7 mouse cellular contexts compared by ENCODE assay signal in the genomic region with DNA sequence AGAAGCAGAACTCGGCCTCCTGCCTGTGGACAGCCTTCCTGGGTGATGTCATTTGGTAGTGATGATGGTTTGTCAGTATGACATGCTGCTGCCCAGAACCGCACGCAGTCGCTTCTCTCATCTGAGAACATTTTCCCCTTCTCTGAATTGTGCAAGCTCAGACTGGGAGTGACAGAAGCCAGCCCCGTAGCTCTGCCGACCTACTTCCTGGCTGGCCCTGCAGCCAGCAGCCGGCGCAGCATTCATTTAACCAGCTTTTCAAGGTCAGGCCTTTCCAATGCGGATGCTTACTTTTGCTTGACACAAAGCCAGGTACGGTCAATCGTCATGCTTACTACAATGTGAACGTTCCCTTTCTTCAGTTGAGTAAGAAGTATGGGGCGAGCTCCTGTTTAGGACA.
DNase-seq lines count a peak whose midpoint lies in the region; ATAC-seq and TF ChIP-seq lines count a peak whose summit lies in the region.

No protein-coding gene starts in this region.

- H3K9ac ChIP-seq in midbrain, embryonic 11.5 days (ENCODE audit: low read length), result no peak overlapping the region
- no peak overlapping the region for H3K9ac ChIP-seq in midbrain, embryonic 15.5 days
- H3K9ac ChIP-seq in intestine, embryonic 16.5 days (ENCODE audit: low read depth, low read length), result no peak overlapping the region
- H3K9ac ChIP-seq in stomach, embryonic 16.5 days (ENCODE audit: low read length), result peak overlapping the region; percentile 2; the same call in 1 of the 2 replicates
- H3K9ac ChIP-seq in hindbrain, embryonic 12.5 days, result no peak overlapping the region

- WGBS in midbrain, embryonic 11.5 days, result 86% methylated on average over 13 of the region's 13 CpGs
- 68% methylated on average over 13 of the region's 13 CpGs for WGBS in midbrain, embryonic 15.5 days
- WGBS in intestine, embryonic 16.5 days, result 42% methylated on average over 13 of the region's 13 CpGs
- 24% methylated on average over 13 of the region's 13 CpGs for WGBS in stomach, embryonic 16.5 days
- WGBS in hindbrain, embryonic 12.5 days, result 75% methylated on average over 13 of the region's 13 CpGs

- intact Hi-C loops in gastrocnemius, adult 2 months (cut with DNase I), result no loop called here

- no peaks in the 10 kb centered on the region for H3K27me3 ChIP-seq in midbrain, embryonic 11.5 days (ENCODE audit: control insufficient read depth, insufficient read depth, low read length)
- no peaks in the 10 kb centered on the region; the same call in 1 of the 2 replicates for H3K27me3 ChIP-seq in midbrain, embryonic 15.5 days (replicated peaks)
- no peaks in the 10 kb centered on the region for H3K27me3 ChIP-seq in intestine, embryonic 16.5 days (replicated peaks; ENCODE audit: control insufficient read depth, insufficient read depth, low read length)
- no peaks in the 10 kb centered on the region for H3K27me3 ChIP-seq in stomach, embryonic 16.5 days (ENCODE audit: control insufficient read depth, insufficient read depth, low read length)
- H3K27me3 ChIP-seq in hindbrain, embryonic 12.5 days, result no peaks in the 10 kb centered on the region

- H3K9me3 ChIP-seq in midbrain, embryonic 11.5 days (ENCODE audit: control insufficient read depth, low read length), result no peaks in the 10 kb centered on the region
- no peaks in the 10 kb centered on the region for H3K9me3 ChIP-seq in midbrain, embryonic 15.5 days
- no peaks in the 10 kb centered on the region for H3K9me3 ChIP-seq in intestine, embryonic 16.5 days (ENCODE audit: control insufficient read depth, low read length)
- H3K9me3 ChIP-seq in stomach, embryonic 16.5 days (replicated peaks; ENCODE audit: control insufficient read depth, low read length), result no peaks in the 10 kb centered on the region
- no peaks in the 10 kb centered on the region for H3K9me3 ChIP-seq in hindbrain, embryonic 12.5 days (replicated peaks)

- H3K4me3 ChIP-seq in midbrain, embryonic 11.5 days (ENCODE audit: low read depth, low read length), result no peak overlapping the region
- no peak overlapping the region for H3K4me3 ChIP-seq in midbrain, embryonic 15.5 days
- H3K4me3 ChIP-seq in gastrocnemius, adult 2 months, result peak overlapping the region; percentile 42
- no peak overlapping the region for H3K4me3 ChIP-seq in intestine, embryonic 16.5 days (ENCODE audit: low read length)
- no peak overlapping the region for H3K4me3 ChIP-seq in stomach, embryonic 16.5 days (replicated peaks; ENCODE audit: low read length)
- no peak overlapping the region for H3K4me3 ChIP-seq in hindbrain, embryonic 12.5 days

- TF ChIP-seq CTCF in gastrocnemius, adult 2 months (IDR thresholded peaks at IDR 0.05), result peak; percentile 3; the same call in 1 of the 2 replicates

- no peak overlapping the region for H3K4me2 ChIP-seq in midbrain, embryonic 11.5 days
- H3K4me2 ChIP-seq in midbrain, embryonic 15.5 days, result no peak overlapping the region
- no peak overlapping the region for H3K4me2 ChIP-seq in intestine, embryonic 16.5 days (ENCODE audit: low read depth, low read length)
- H3K4me2 ChIP-seq in stomach, embryonic 16.5 days (ENCODE audit: low read depth, low read length), result peak overlapping the region; percentile 22; the same call in 1 of the 2 replicates
- H3K4me2 ChIP-seq in hindbrain, embryonic 12.5 days (replicated peaks), result no peak overlapping the region

- ATAC-seq in midbrain, embryonic 11.5 days (ENCODE audit: low FRiP score), result no peak
- no peak for ATAC-seq in midbrain, embryonic 15.5 days (replicated peaks)
- 0 out of 2 replicates have a peak, but pooled peaks have one; percentile 50 for ATAC-seq in intestine, embryonic 16.5 days
- ATAC-seq in stomach, embryonic 16.5 days (ENCODE audit: insufficient read depth, low FRiP score), result peak; percentile 60; the same call in 1 of the 2 replicates
- ATAC-seq in hindbrain, embryonic 12.5 days (ENCODE audit: low FRiP score), result no peak

- peak; percentile 78 for DNase-seq in midbrain, embryonic 11.5 days (ENCODE audit: low spot score, missing footprints)
- DNase-seq in gastrocnemius, adult 2 months, result peak; percentile 62
- no peak for DNase-seq in thymus, postnatal 14 days

- no peaks in the 10 kb centered on the region for H3K4me1 ChIP-seq in midbrain, embryonic 11.5 days (ENCODE audit: control insufficient read depth, insufficient read depth, low read length)
- peaks cover 9% of the 10 kb centered on the region; the same call in 1 of the 2 replicates for H3K4me1 ChIP-seq in midbrain, embryonic 15.5 days
- H3K4me1 ChIP-seq in intestine, embryonic 16.5 days (ENCODE audit: control insufficient read depth, insufficient read depth, low read length), result no peaks in the 10 kb centered on the region; the same call in 1 of the 2 replicates
- peaks cover 15% of the 10 kb centered on the region for H3K4me1 ChIP-seq in stomach, embryonic 16.5 days (ENCODE audit: control insufficient read depth, insufficient read depth, low read length)
- no peaks in the 10 kb centered on the region; the same call in 1 of the 2 replicates for H3K4me1 ChIP-seq in hindbrain, embryonic 12.5 days

- no peaks in the 10 kb centered on the region for H3K36me3 ChIP-seq in midbrain, embryonic 11.5 days (ENCODE audit: control insufficient read depth, insufficient read depth, low read length)
- H3K36me3 ChIP-seq in midbrain, embryonic 15.5 days (replicated peaks), result no peaks in the 10 kb centered on the region
- no peaks in the 10 kb centered on the region for H3K36me3 ChIP-seq in intestine, embryonic 16.5 days (ENCODE audit: control insufficient read depth, insufficient read depth, low read length)
- H3K36me3 ChIP-seq in stomach, embryonic 16.5 days (ENCODE audit: control insufficient read depth, insufficient read depth, low read length), result no peaks in the 10 kb centered on the region
- no peaks in the 10 kb centered on the region for H3K36me3 ChIP-seq in hindbrain, embryonic 12.5 days

- H3K27ac ChIP-seq in midbrain, embryonic 11.5 days (ENCODE audit: low read depth, low read length), result no peak overlapping the region
- H3K27ac ChIP-seq in midbrain, embryonic 15.5 days, result no peak overlapping the region
- peak overlapping the region; percentile 79 for H3K27ac ChIP-seq in gastrocnemius, adult 2 months
- no peak overlapping the region for H3K27ac ChIP-seq in intestine, embryonic 16.5 days (ENCODE audit: low read length)
- no peak overlapping the region; the same call in 1 of the 2 replicates for H3K27ac ChIP-seq in stomach, embryonic 16.5 days (ENCODE audit: low read length)
- H3K27ac ChIP-seq in hindbrain, embryonic 12.5 days, result no peak overlapping the region

Comparison
In these comparisons a context has a peak if more than half of its experiments do, and no peak if none do; other contexts are left out.
1. ATAC-seq: peak in intestine, embryonic 16.5 days (single experiment) and stomach, embryonic 16.5 days (single experiment); none in midbrain, embryonic 11.5 days (single experiment), midbrain, embryonic 15.5 days (single experiment) and hindbrain, embryonic 12.5 days (single experiment).